Mouse (Mus musculus) bone marrow, adult 2 months (tissue): ENCODE results near the gene Myo10.

ENCODE experiments used
- CTCF ChIP-seq: fragments of 200-500 bp; IDR thresholded peaks from 2 replicates; pipeline ENCODE4 v1.5.1; 2011; ENCODE audit warnings: low read length, control low read depth; ENCODE audit not compliant: control insufficient read depth, insufficient read depth
- POLR2A ChIP-seq: fragments of 200-500 bp; IDR thresholded peaks from 2 replicates; pipeline ENCODE4 v1.6.1; 2011; ENCODE audit warnings: low read depth, mild to moderate bottlenecking, control low read depth, low read length, borderline replicate concordance; ENCODE audit not compliant: control insufficient read depth

GRCm38 (mm10) chr15:25689477-25689876 is 67.2 kb downstream of the Myo10 start:
- TF ChIP-seq POLR2A, result no peak
- TF ChIP-seq CTCF, result no peak
